Mouse (Mus musculus): Measurements from ENCODE around the gene Ankle2. TPM values are rescaled to one million over a fixed set of nuclear protein-coding genes. Genes with fewer than 3 reads are reported as not detected.
A peak's percentile ranks its signal among the peaks of the same experiment; 100 is the strongest.

Ankle2 gene
- polyA plus RNA-seq, 2 experiments, result 20.5 to 31.8 TPM

DNA sequence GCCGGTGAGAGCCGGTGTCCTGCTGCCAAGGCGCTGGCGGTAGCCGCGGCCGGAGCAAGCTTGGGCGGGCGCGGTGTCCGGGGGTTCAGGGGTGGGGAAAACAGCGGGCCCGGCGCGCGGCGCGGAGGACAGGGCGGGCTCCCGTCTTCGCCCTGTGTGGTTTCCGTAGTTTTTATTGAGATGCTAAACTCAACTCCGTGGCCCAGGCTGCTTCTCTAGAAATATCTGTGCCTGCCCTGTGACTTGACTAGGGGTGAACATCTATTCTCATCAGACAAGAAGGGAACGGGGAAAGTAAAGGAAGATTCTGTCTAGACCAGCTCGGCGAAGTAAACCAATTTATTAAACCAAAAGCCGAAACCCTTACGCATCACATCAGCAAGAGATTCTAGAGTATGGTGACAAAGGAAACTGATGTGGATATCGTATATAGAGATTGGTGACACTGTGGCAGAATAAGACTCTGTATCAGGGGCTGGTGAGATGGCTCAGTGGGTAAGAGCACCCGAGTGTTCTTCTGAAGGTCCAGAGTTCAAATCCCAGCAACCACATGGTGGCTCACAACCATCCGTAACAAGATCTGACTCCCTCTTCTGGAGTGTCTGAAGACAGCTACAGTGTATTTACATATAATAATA, 55.8 kb downstream of the Ankle2 start:
- Histone ChIP-seq H3K36me3 (ENCODE audit: control insufficient read depth, insufficient read depth, low read length) (peaks cover 4% of the 10 kb centered on the region), H3K27ac (replicated peaks; ENCODE audit: low read depth, low read length) (no peak overlapping the region), H3K4me1 (ENCODE audit: control insufficient read depth, insufficient read depth, low read length) (peaks cover 5% of the 10 kb centered on the region; the same call in 1 of the 2 replicates), H3K27me3 (ENCODE audit: control insufficient read depth, insufficient read depth, low read length) (peaks cover 17% of the 10 kb centered on the region), H3K4me3 (replicated peaks; ENCODE audit: low read length) (peak overlapping the region; percentile 66), H3K9me3 (ENCODE audit: control insufficient read depth, low read length) (no peaks in the 10 kb centered on the region), H3K4me2 (replicated peaks; ENCODE audit: low read depth, low read length, severe bottlenecking) (peak overlapping the region; percentile 81), H3K9ac (ENCODE audit: low read depth, low read length, severe bottlenecking) (peak overlapping the region; percentile 81)
- no peak for TF ChIP-seq POLR2A (IDR thresholded peaks at IDR 0.05; ENCODE audit: borderline replicate concordance, extremely low read depth, insufficient read depth, insufficient read length)
- 3% methylated on average over 27 of the region's 31 CpGs for WGBS
- no peak for DNase-seq (ENCODE audit: low spot score)
- ATAC-seq (ENCODE audit: low FRiP score, low read depth), result peak; percentile 79

DNA sequence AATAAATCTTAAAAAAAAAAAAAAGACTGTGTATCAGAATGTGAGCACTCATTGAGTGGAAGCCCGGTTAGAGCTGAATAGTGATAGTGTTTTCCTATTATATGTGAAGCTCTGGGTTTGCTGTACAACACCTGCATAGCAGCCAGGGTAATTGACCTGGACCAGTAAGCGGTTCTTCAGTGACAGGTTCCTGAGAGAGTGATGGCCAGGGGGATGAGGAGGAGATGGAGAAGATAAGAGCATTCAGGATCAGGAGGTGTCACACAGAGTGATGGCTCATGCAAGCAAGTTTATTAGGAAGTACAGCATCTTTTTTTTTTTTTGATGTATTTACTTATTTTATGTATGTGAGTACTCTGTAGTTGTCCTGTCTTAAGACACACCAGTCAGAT, 56.3 kb downstream of the Ankle2 start:
- DNase-seq (ENCODE audit: low spot score), result no peak
- peak overlapping the region; percentile 81; the same call in 1 of the 2 replicates for H3K9ac ChIP-seq (ENCODE audit: low read depth, low read length, severe bottlenecking)
- peak overlapping the region; percentile 66 for H3K4me3 ChIP-seq (replicated peaks; ENCODE audit: low read length)
- H3K27ac ChIP-seq (replicated peaks; ENCODE audit: low read depth, low read length), result no peak overlapping the region
- 72% methylated on average over 2 of the region's 2 CpGs for WGBS
- H3K36me3 ChIP-seq (ENCODE audit: control insufficient read depth, insufficient read depth, low read length), result peaks cover 9% of the 10 kb centered on the region
- no peaks in the 10 kb centered on the region for H3K9me3 ChIP-seq (ENCODE audit: control insufficient read depth, low read length)
- peaks cover 17% of the 10 kb centered on the region for H3K27me3 ChIP-seq (ENCODE audit: control insufficient read depth, insufficient read depth, low read length)
- TF ChIP-seq POLR2A (IDR thresholded peaks at IDR 0.05; ENCODE audit: borderline replicate concordance, extremely low read depth, insufficient read depth, insufficient read length), result no peak
- no peak for ATAC-seq (ENCODE audit: low FRiP score, low read depth)
- peak overlapping the region; percentile 81 for H3K4me2 ChIP-seq (replicated peaks; ENCODE audit: low read depth, low read length, severe bottlenecking)
- H3K4me1 ChIP-seq (ENCODE audit: control insufficient read depth, insufficient read depth, low read length), result peaks cover 5% of the 10 kb centered on the region; the same call in 1 of the 2 replicates

DNA sequence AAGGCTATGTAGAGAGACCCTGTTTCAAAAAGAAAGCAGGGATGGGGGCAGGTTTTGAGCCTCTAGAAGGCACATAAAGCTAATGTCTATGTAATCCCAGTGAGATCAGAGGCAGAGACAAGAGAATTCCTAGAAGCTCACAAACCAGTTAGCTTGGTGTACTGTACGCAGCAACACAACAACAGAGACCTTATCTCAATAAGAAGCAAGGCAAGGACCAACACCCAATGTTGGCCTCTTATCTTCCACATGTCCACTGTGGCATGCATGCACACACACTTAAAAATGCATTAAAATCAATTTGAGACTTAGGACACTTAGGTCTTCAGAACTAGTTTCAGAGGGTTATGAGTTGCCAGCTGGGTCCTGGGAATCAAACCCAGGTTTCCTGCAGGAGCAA, 60.8 kb downstream of the Ankle2 start:
- peaks cover 40% of the 10 kb centered on the region for H3K36me3 ChIP-seq (ENCODE audit: control insufficient read depth, insufficient read depth, low read length)
- H3K9me3 ChIP-seq (ENCODE audit: control insufficient read depth, low read length), result no peaks in the 10 kb centered on the region
- ATAC-seq (ENCODE audit: low FRiP score, low read depth) (no peak), DNase-seq (ENCODE audit: low spot score) (no peak)
- H3K27me3 ChIP-seq (ENCODE audit: control insufficient read depth, insufficient read depth, low read length), result no peaks in the 10 kb centered on the region
- no peak overlapping the region for H3K9ac ChIP-seq (ENCODE audit: low read depth, low read length, severe bottlenecking)
- TF ChIP-seq POLR2A (IDR thresholded peaks at IDR 0.05; ENCODE audit: borderline replicate concordance, extremely low read depth, insufficient read depth, insufficient read length), result no peak
- H3K4me2 ChIP-seq (replicated peaks; ENCODE audit: low read depth, low read length, severe bottlenecking), result no peak overlapping the region
- no peak overlapping the region for H3K27ac ChIP-seq (replicated peaks; ENCODE audit: low read depth, low read length)
- H3K4me3 ChIP-seq (replicated peaks; ENCODE audit: low read length), result no peak overlapping the region
- WGBS, result 80% methylated on average over 1 of the region's 1 CpGs
- H3K4me1 ChIP-seq (ENCODE audit: control insufficient read depth, insufficient read depth, low read length), result 0 out of 2 replicates have a peak, but pooled peaks cover 2% of the 10 kb centered on the region

- ATAC-seq (ENCODE audit: low FRiP score, low read depth) (no peak), DNase-seq (ENCODE audit: low spot score) (no peak)
- no peak for TF ChIP-seq POLR2A (IDR thresholded peaks at IDR 0.05; ENCODE audit: borderline replicate concordance, extremely low read depth, insufficient read depth, insufficient read length)
- 85% methylated on average over 1 of the region's 1 CpGs for WGBS
- H3K4me2 ChIP-seq (replicated peaks; ENCODE audit: low read depth, low read length, severe bottlenecking), result no peak overlapping the region
- no peaks in the 10 kb centered on the region for H3K27me3 ChIP-seq (ENCODE audit: control insufficient read depth, insufficient read depth, low read length)
- H3K9me3 ChIP-seq (ENCODE audit: control insufficient read depth, low read length), result no peaks in the 10 kb centered on the region
- no peak overlapping the region for H3K9ac ChIP-seq (ENCODE audit: low read depth, low read length, severe bottlenecking)
- no peak overlapping the region for H3K4me3 ChIP-seq (replicated peaks; ENCODE audit: low read length)
- no peaks in the 10 kb centered on the region for H3K4me1 ChIP-seq (ENCODE audit: control insufficient read depth, insufficient read depth, low read length)
- H3K27ac ChIP-seq (replicated peaks; ENCODE audit: low read depth, low read length), result no peak overlapping the region
- peaks cover 71% of the 10 kb centered on the region for H3K36me3 ChIP-seq (ENCODE audit: control insufficient read depth, insufficient read depth, low read length)
Observed at GRCm38 (mm10) chr5:110296637-110297036, 65.8 kb downstream of the Ankle2 start.

DNA sequence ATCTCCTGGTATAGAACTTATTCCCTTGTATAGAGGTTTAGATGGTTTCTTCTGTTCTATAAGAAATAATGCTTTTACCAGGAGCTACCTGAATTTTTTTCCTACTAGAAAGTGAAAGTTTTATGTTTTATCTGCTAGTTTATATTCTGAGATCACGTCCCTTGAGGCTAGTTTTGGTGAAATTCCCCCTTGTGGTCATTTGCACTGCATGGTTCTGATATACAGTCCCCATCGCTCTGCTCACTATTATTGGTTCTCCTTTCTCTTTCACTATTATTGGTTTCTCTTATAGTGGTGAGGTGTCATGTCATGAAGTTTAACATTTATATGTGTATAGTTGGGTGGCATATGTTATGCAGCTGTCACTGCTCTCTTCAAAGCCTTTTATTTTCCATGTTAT, 69.8 kb downstream of the Ankle2 start:
- H3K36me3 ChIP-seq (ENCODE audit: control insufficient read depth, insufficient read depth, low read length), result peaks cover 83% of the 10 kb centered on the region
- H3K4me2 ChIP-seq (replicated peaks; ENCODE audit: low read depth, low read length, severe bottlenecking), result no peak overlapping the region
- no peak for DNase-seq (ENCODE audit: low spot score)
- no peak overlapping the region for H3K27ac ChIP-seq (replicated peaks; ENCODE audit: low read depth, low read length)
- H3K27me3 ChIP-seq (ENCODE audit: control insufficient read depth, insufficient read depth, low read length), result no peaks in the 10 kb centered on the region
- H3K4me1 ChIP-seq (ENCODE audit: control insufficient read depth, insufficient read depth, low read length), result no peaks in the 10 kb centered on the region
- TF ChIP-seq POLR2A (IDR thresholded peaks at IDR 0.05; ENCODE audit: borderline replicate concordance, extremely low read depth, insufficient read depth, insufficient read length), result no peak
- H3K4me3 ChIP-seq (replicated peaks; ENCODE audit: low read length), result no peak overlapping the region
- ATAC-seq (ENCODE audit: low FRiP score, low read depth), result no peak
- WGBS, result 88% methylated on average over 2 of the region's 2 CpGs
- H3K9ac ChIP-seq (ENCODE audit: low read depth, low read length, severe bottlenecking), result no peak overlapping the region
- no peaks in the 10 kb centered on the region for H3K9me3 ChIP-seq (ENCODE audit: control insufficient read depth, low read length)

Other genes with a start within 250 kb of the Ankle2 start
- gene Zfp932, start 234.5 kb upstream of the Ankle2 start, polyA plus RNA-seq (2012; rRNA removed), result 19.6 and 25.7 TPM in 2 replicates
- gene Zfp932, start 234.5 kb upstream of the Ankle2 start, polyA plus RNA-seq (2014; fragmentation: Nextera tagmentation; extraction: Ambion mirVana), result 22.1 and 24.4 TPM in 2 replicates
- gene Gm17655, start 158.5 kb upstream of the Ankle2 start, polyA plus RNA-seq (2012; rRNA removed), result 0.93 and 1.1 TPM in 2 replicates
- 3.1 and 3.7 TPM in 2 replicates for gene Gm17655, start 158.5 kb upstream of the Ankle2 start, polyA plus RNA-seq (2014; fragmentation: Nextera tagmentation; extraction: Ambion mirVana)
- 0.59 and 0.74 TPM in 2 replicates for gene Gm35315, start 136.6 kb upstream of the Ankle2 start, polyA plus RNA-seq (2012; rRNA removed)
- gene Gm35315, start 136.6 kb upstream of the Ankle2 start, polyA plus RNA-seq (2014; fragmentation: Nextera tagmentation; extraction: Ambion mirVana), result 0.59 and 1.3 TPM in 2 replicates
- 0.89 and 1.1 TPM in 2 replicates for gene Plcxd1, start 131.0 kb upstream of the Ankle2 start, polyA plus RNA-seq (2012; rRNA removed)
- 0.88 and 1.0 TPM in 2 replicates for gene Plcxd1, start 131.0 kb upstream of the Ankle2 start, polyA plus RNA-seq (2014; fragmentation: Nextera tagmentation; extraction: Ambion mirVana)
- 152 and 173 TPM in 2 replicates for gene Gtpbp6, start 122.8 kb upstream of the Ankle2 start, polyA plus RNA-seq (2012; rRNA removed)
- gene Gtpbp6, start 122.8 kb upstream of the Ankle2 start, polyA plus RNA-seq (2014; fragmentation: Nextera tagmentation; extraction: Ambion mirVana), result 30.2 and 32.9 TPM in 2 replicates
- 2.4 and 3.0 TPM in 2 replicates for gene Zfp605, start 120.9 kb upstream of the Ankle2 start, polyA plus RNA-seq (2012; rRNA removed)
- gene Zfp605, start 120.9 kb upstream of the Ankle2 start, polyA plus RNA-seq (2014; fragmentation: Nextera tagmentation; extraction: Ambion mirVana), result 3.4 and 5.7 TPM in 2 replicates
- gene Chfr, start 95.2 kb upstream of the Ankle2 start, polyA plus RNA-seq (2012; rRNA removed), result 51.7 and 55.7 TPM in 2 replicates
- 33.8 and 38.8 TPM in 2 replicates for gene Chfr, start 95.2 kb upstream of the Ankle2 start, polyA plus RNA-seq (2014; fragmentation: Nextera tagmentation; extraction: Ambion mirVana)
- 16.8 and 20.4 TPM in 2 replicates for gene Golga3, start 54.3 kb upstream of the Ankle2 start, polyA plus RNA-seq (2012; rRNA removed)
- 29.7 and 30.8 TPM in 2 replicates for gene Golga3, start 54.3 kb upstream of the Ankle2 start, polyA plus RNA-seq (2014; fragmentation: Nextera tagmentation; extraction: Ambion mirVana)
- 41.0 and 44.4 TPM in 2 replicates for gene Pgam5, start 38.9 kb downstream of the Ankle2 start, polyA plus RNA-seq (2012; rRNA removed)
- gene Pgam5, start 38.9 kb downstream of the Ankle2 start, polyA plus RNA-seq (2014; fragmentation: Nextera tagmentation; extraction: Ambion mirVana), result 70.2 and 74.7 TPM in 2 replicates
- 3.2 and 3.8 TPM in 2 replicates for gene Pxmp2, start 55.2 kb downstream of the Ankle2 start, polyA plus RNA-seq (2012; rRNA removed)
- 4.7 and 6.4 TPM in 2 replicates for gene Pxmp2, start 55.2 kb downstream of the Ankle2 start, polyA plus RNA-seq (2014; fragmentation: Nextera tagmentation; extraction: Ambion mirVana)
- 34.1 and 36.6 TPM in 2 replicates for gene Pole, start 55.3 kb downstream of the Ankle2 start, polyA plus RNA-seq (2012; rRNA removed)
- gene Pole, start 55.3 kb downstream of the Ankle2 start, polyA plus RNA-seq (2014; fragmentation: Nextera tagmentation; extraction: Ambion mirVana), result 24.3 and 27.3 TPM in 2 replicates
- gene P2rx2, start 112.2 kb downstream of the Ankle2 start, polyA plus RNA-seq (2012; rRNA removed), result 3.0 and 3.1 TPM in 2 replicates
- 1.4 and 2.2 TPM in 2 replicates for gene P2rx2, start 112.2 kb downstream of the Ankle2 start, polyA plus RNA-seq (2014; fragmentation: Nextera tagmentation; extraction: Ambion mirVana)
- not detected in 2 replicates for gene Lrcol1, start 113.7 kb downstream of the Ankle2 start, polyA plus RNA-seq (2012; rRNA removed)
- gene Lrcol1, start 113.7 kb downstream of the Ankle2 start, polyA plus RNA-seq (2014; fragmentation: Nextera tagmentation; extraction: Ambion mirVana), result not detected in 2 replicates
- gene Fbrsl1, start 217.5 kb downstream of the Ankle2 start, polyA plus RNA-seq (2012; rRNA removed), result 49.8 and 68.3 TPM in 2 replicates
- 20.8 and 23.5 TPM in 2 replicates for gene Fbrsl1, start 217.5 kb downstream of the Ankle2 start, polyA plus RNA-seq (2014; fragmentation: Nextera tagmentation; extraction: Ambion mirVana)